Mouse (Mus musculus) adrenal gland (tissue): Measurements from ENCODE around the gene Cdk2ap2.
"Not testable (repeated sequence)": the region's sequence is repeated elsewhere in the genome, so short reads cannot be mapped to it uniquely, and the experiment has no call there.

Experiments used
- intact Hi-C: fragments of 180-260 bp; cut with DNase I; formaldehyde crosslinking; loops from one replicate; pipeline ENCODE4 v1.15.1; 2025
- long read RNA-seq, 2 experiments: library from polyadenylated mRNA; unstranded; transcript quantifications; one replicate each; pipeline ENCODE4 v2.0.0; 2020; ENCODE audit warnings: borderline replicate concordance in 1 of 2; ENCODE audit not compliant: insufficient replicate concordance in 1 of 2

The Cdk2ap2 gene
- long read RNA-seq, experiment 1, transcript Cdk2ap2-201 (4 exons, 1,080 nt) = major isoform, 125 of 157 reads
- long read RNA-seq, experiment 1, transcript Cdk2ap2-202 (4 exons, 1,089 nt) = minor isoform, 17 of 157 reads
- long read RNA-seq, experiment 1, partial matches to known transcripts = 7 of 157 reads
- long read RNA-seq, experiment 1, other reads (novel, unspliced or antisense) = 3 of 157 reads
- long read RNA-seq, experiment 2, transcript Cdk2ap2-201 (4 exons, 1,080 nt) = major isoform, 109 of 145 reads
- long read RNA-seq, experiment 2, transcript Cdk2ap2-202 (4 exons, 1,089 nt) = minor isoform, 15 of 145 reads
- long read RNA-seq, experiment 2, partial matches to known transcripts = 8 of 145 reads
- long read RNA-seq, experiment 2, other reads (novel, unspliced or antisense) = 7 of 145 reads

DNA sequence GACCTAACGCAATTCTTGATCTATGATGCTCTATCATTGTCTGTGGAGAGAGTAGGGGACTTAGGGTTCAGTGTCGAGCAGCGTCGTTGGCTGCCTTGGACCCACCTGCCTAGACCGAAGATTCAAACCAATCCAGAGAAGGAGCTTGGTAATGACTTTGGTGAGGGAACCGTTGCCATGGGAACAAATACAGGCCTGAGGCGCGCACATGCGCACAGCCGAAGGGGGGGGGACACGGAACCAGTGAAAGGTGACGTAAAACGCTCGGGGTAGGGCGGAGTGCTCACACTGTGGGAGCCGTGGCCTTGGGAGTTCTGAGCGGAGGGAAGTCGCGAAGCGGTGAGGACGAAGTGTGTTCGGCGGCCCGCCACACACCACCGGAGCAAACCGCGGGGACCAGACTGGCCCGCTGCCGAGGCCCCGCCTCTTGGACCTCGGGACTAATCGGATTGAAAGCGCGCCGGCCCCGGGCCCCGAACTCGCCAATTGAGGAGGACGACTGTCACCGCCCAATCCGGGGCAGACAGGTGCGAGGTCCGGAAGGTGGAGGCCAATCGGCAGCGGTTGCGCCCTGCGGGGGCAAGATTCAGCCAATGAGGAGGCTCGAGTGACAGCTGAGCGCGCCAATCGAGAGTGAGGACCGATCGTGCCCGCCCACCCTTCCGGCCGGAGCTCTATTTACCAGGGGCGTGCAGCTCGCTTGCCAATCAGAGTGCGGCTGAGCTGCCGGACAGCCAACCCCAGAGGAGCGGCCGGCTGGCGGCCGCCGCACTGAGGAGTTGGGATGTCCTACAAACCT is at the start of gene Cdk2ap2:
Gene Cdk2ap2, plus strand, starts transcription at position 541 of the 799 bp plus-strand sequence.
- intact Hi-C loops = loop anchor here (5.0 kb wide), 1 partner anchor 35 kb away; no protein-coding TSS in a partner anchor

DNA sequence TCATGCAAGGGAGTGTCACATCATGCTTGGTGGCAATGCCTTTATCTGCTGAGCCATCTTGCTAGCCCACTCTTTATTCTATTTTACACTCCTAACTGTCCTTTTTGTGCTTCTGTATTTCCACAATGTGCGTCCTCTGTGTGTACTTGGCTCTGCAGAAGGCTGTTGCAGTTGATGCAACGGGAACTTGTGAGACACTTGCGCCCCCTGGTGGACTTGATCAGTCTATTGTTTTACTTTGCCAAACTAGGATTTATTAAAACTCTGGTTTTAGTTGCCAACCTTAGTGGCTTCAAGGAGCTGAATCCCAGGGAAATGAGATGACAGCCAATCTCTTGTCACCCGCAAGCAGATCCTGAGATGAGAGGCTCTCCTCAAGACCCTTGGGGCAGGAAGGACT is 49.1 kb upstream of the Cdk2ap2 start:
- intact Hi-C loops = loop anchor here (1.0 kb wide), 1 partner anchor 29 kb away; no protein-coding TSS in a partner anchor

DNA sequence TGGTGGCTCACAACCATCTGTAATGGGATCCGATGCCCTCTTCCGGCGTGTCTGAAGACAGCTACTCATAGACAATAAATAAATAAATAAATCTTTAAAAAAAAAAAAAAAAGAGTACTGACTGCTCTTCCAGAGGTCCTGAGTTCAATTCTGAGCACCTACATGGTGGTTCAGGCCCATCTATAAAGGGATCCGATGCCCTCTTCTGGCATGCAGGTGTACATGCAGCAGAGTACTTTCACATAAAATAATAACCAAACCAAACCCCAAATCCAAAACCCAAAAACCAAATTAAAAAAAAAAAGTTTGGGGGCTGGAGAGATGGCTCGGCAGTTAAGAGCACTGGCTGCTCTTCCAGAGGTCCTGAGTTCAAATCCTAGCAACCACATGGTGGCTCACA is 47.9 kb upstream of the Cdk2ap2 start:
- intact Hi-C loops = not testable (repeated sequence)

DNA sequence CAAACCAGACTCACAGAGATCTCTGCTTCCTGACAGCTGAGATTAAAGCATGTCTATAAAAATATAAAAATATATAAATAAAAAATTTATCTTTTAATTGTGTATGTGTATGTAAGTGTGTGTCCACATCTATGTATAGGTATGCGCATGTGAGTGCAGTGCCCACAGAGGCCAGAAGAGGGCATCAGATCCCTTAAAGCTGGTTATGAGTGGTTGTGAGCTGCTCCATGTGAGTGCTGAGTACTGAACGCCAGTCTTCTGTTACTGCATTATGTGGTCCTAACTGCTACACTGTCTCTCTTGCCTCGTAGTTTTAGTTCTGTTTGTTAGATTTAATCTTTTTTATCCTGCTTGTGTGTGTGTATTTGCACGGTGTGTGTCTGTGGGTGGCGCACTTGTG is 46.0 kb upstream of the Cdk2ap2 start:
- intact Hi-C loops = loop anchor here (5.0 kb wide), 1 partner anchor 36 kb away; no protein-coding TSS in a partner anchor

DNA sequence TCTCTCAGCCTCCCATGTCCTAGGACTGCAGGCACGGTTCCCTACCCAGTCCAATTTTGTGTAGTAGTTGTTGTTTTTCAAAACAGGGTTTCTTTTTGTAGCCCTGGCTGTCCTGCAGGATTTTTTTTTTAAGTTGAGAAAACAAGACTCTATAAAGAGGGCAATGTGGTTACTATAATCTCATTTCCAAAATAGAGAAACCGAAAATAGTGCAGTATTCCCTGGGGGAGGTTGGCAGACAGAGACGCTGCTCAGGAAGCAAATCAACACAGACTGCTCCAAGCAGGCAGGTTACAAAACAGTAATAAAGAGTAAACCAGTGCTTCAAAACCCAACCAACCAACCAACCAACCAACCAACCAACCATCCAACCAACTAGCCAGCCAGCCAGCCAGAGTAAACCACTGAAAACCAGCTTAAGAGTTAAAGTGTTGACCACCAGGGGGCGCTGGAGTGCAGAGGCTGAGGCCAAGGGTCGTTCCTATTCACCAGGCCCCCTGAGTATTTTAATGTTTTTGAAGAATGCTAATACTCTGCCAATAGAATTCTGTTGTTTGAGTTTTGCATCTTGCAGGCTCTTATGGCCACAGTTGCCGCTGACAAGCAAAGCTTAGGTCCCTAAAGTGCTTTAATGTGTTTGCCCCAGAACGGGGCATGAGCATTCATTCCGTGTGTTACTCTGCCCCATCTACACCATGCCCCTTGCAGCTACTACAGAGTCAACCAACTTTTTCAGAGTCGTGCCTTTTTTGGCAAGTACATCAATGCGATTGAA is 45.1 kb upstream of the Cdk2ap2 start:
- intact Hi-C loops = loop anchor here (5.0 kb wide), 1 partner anchor 35 kb away; no protein-coding TSS in a partner anchor

DNA sequence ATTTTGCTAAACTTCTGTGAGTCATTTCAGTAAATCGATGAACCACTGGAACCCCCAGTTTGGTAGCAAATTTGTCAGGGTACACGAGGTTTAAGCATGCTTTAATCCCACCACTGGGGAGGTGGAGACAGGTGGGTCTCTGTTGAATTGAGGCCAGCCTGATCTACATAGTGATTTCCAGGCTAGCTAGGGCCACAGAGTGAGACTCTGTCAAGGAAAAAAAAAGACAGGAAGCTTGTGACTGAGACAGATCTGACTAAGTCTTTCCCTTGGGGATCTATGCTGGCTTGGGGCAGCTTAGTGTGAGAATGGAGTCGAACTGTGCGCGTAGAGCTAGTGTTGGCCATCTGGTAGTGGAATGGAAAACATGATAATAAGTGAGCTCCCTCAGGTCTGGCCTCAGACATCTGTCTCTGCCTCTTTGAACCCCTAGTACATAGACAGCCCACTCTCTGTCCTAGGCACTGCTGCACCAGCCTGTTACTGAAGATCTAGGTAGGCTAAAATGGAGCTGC is 44.4 kb upstream of the Cdk2ap2 start:
- intact Hi-C loops = loop anchor here (5.0 kb wide), 1 partner anchor 35 kb away; no protein-coding TSS in a partner anchor

DNA sequence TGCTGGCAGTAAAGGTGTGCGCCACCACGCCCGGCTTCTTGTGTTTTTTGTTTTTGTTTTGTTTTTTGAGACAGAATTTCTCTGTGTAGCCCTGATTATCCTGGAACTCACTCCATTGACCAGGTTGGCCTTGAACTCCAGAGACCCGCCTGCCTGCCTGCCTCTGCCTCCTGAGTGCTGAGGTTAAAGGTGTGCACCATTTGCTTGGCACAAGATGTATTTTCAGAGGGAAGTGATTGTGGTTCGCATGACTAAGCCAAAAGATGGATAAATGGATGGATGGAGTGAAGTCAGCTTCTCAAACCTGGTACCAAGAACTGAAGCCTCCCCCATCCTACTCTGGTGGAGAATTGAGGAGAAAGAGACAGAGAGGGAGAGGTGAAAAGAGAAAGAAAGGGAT is 42.4 kb upstream of the Cdk2ap2 start:
- intact Hi-C loops = loop anchor here (5.0 kb wide), 1 partner anchor 33 kb away; no protein-coding TSS in a partner anchor

DNA sequence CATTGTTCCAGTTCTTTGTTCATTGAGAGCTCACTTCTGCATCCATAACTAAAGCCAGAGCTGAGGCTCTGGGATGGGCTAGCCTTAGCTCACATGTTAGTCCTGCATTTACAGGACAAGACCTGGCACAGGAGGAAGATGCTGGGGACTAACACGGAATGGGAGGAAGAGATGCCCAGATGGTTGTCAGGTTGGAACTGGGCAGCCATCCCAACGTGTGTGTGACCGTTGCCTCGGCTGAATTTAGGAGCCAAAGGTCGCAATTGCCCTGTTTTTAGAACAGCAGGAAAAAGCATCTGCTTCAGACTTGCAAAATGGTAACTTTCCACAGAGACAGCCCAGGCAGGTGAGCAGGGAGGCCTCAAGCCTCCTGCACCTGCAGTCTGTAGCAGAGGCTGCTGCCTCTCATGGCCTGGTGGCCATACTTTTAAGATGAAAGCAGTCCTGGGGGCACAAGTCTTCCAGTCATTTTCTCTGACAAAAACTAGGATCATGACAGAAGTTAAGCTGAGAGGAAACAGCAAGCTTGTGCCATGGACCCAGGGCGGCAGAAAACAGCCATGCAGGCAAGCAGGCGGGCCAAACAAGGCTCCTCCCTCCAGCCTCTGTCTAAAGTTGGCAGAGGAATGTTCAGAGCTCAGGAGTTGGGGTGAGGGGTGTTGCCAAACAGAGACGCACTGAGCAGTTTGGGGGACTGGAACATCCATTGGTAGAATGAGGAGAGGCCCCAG is 41.6 kb upstream of the Cdk2ap2 start:
- intact Hi-C loops = no loop called here

DNA sequence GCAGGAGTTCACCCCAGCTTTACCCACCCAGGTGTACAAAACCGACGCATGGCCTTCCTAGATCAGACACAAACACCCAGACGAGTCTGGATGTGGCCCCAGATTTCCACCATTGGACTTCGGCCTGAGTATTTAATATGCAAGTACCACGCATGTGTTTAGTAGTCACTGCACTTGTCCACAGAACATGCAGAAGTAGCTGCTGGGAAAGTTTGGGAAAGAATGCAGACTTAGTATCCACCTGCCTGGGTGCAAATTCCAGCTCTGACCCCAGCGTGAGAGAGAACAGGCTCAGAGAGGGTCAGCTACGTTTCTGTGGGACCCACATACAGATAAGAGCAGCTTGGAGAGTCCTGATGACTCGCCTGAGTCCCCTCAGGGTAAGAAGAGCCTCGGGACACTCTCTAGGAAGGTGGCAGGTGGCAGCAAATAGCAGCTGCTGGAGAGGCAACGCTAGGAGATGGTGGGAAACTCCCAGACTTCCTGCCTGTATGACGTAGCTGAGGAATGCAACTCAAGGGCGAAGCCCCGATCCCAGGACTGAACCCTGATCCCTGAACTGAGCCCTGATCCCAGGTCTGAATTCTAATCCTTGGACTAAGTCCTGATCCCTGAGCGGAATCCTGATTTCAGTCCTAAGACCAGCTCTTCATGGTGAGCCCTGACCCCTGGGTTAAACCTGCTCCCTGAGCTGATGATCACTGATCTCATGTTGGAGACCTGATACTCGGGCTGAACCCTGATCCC is 40.9 kb upstream of the Cdk2ap2 start:
- intact Hi-C loops = no loop called here

DNA sequence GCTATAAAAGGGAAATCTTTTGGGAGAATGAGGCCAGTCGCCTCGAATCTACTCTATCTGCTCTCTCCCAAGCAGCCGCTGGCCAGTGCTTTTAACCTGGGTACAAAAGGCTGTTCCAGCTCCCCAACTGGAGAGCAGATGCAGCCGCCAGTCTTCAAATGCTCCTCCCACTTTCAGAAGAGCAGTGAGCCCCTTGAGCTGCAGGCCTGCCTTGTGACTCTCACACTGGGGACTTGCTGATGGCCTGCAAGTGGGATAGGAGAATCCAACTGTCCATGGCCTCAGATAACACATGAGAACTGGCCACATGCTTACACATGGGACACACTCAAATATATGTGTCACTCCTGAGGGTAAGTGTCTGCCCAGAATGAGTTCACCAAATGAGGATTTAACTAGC is 40.3 kb upstream of the Cdk2ap2 start:
- intact Hi-C loops = no loop called here

DNA sequence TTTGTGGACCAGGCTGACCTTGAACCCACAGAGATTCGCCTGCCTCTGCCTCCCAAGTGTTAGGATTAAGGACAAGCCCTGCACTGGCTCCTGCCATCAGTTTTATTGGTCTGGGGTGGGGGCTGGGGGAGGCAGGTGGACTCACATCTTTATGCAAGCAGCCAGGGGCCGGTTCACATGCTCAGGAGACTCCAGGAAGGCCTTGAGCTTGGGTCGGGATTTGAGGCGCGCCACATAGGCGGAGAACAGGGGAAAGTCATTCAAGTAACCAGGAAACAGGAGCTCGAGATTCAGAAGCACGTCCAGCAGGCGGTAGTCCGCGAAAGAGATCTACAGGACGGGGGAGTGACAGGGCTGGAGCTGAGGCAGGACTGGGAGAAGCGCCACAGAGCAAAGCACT is 39.6 kb upstream of the Cdk2ap2 start:
- intact Hi-C loops = no loop called here

DNA sequence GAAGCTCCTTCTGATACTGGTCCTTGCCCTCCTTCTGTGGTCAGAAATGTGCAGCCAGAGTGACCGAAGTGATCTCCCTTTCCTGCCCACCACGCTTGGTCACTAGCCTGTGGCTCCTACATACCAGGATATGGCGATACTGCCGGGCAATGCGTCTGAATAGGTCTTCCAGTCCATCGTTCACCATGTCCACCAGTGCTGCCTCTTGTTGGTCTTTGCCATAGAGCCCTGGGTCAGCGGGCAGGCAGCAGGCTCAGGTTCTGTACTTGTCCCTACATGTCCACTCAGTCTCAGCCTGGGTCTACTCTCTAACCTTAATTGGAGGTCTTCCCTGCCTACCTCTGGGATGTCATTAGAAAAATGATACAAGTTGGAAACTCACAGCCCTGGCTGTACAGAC is 39.0 kb upstream of the Cdk2ap2 start:
- intact Hi-C loops = no loop called here

DNA sequence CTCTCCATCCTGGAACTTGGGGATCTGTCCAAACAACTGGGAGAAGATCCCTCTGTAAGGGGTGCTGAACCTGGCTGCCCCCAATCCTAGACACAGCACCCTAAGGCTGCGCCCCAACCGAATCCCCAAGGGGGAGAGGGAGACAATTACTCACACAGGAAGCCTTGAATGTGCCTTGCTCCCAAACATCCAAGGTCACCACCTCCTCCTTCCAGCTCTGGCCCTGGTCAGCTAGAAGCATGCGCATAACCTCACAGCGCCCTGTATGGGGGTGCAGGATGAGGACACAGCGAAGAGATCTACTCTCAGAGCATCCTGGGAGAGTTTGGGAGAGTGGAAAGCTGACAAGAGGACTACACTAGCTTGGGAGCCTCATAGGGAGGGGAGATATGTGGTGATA is 38.4 kb upstream of the Cdk2ap2 start:
- intact Hi-C loops = no loop called here

DNA sequence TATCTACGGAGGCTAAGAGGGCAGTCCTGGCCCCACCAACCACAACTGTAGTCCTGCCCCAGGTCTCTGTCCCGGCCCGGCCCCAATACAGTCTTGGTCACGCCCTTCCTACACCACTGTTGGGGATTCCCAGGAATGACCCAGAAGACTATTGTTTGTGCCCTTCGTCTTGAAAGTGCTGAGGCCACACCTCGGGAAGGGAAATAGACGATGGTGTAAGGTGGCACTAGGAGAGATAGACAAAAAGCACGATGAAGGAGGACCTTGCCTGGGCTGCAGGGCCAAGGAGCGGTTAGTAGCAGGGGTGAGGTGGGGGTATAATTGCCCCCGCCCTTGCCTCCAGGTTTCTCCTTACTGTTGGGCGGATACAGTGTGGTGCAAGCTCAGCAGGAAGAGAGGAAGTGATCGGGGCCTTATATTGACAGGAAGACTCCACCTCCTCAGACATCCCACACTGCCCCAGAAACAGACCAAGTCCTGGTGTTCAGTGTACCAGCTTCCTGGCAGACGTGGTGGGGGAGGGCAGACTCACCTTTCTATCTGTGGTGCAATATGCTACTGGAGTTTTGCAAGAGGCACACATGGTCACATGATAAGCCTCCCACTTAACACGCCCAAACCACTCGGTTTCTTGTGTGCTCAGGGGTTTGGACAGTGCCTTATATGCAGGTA is 37.8 kb upstream of the Cdk2ap2 start, which contains the start of gene Gstp3:
Gene Gstp3, minus strand, starts transcription at position 501 of the 672 bp plus-strand sequence.
- intact Hi-C loops = no loop called here

DNA sequence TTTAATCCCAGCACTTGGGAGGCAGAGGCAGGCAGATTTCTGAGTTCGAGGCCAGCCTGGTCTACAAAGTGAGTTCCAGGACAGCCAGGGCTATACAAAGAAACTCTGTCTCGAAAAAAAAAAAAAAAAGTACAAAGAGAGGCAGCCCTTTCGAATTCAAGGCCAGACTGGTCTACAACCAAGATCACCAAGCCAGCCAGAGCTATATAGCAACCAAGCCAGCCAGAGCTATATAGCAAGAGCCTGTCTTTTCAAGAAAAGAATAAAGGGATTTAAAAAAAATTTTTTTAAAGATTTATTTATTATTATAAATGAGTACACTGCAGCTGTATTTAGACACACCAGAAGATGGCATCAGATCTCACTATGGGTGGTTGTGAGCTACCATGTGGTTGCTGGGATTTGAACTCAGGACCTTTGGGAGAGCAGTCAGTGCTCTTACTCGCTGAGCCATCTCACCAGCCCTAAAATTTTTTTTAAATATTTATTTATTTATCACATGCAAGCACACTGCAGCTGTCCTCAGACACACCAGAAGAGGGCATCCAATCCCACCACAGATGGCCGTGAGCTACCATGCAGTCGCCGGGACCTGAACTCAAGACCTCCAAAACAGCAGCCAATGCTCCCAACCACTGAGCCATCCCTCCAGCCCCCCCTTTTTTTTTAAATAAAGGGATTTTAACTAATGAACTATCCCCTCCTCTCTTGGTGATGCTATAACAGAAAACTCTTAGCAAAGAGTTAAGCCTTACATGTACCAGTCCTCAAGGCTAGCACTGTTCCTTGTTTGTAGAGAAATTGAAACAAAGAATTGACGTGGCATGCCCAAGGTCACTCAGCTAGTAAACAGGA is 36.7 kb upstream of the Cdk2ap2 start:
- intact Hi-C loops = not testable (repeated sequence)

DNA sequence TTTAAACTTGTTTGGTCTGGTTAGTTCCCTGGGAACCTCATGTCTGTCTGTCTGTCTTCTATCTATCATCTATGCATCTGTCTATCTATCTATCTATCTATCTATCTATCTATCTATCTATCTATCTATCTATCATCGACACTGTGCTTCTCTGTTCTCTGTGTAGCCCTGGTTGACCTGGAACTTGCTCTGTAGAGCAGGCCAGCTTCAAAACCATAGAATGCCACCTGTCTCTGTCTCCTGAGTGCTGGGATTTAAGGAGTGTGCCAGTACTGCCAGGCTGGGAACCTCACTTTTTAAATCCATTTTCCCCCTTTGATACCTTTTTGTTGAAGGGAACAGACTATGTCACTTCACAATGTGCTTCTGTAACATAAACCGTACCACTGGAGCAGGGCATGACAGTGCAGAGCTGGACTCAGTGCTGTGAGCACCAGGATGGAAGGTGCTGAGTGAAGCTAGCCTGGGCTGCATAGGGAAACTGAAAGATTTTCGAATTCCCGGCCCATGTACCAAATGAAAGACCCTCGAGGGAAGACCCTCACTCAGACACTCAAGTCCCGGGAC is 36.0 kb upstream of the Cdk2ap2 start:
- intact Hi-C loops = no loop called here

DNA sequence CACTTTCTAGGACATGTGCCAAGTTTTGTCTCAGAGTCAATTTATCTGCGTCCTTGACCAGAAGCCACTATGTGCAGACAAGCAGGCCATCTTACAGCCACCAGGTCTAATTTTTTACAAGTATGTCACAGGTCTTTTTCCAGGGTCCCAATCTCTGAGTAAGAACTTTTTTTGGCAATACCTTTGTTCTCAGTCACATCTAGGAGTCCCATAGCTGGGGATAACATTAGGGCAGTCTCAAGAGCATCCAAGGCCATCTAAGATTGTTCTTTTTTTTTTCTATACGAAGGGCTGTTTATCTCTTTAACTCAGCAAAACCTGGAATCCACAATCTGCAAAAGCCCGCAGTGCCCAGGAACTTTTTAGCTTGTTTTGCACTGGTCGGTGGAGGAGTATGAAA is 33.6 kb upstream of the Cdk2ap2 start:
- intact Hi-C loops = not testable (repeated sequence)

DNA sequence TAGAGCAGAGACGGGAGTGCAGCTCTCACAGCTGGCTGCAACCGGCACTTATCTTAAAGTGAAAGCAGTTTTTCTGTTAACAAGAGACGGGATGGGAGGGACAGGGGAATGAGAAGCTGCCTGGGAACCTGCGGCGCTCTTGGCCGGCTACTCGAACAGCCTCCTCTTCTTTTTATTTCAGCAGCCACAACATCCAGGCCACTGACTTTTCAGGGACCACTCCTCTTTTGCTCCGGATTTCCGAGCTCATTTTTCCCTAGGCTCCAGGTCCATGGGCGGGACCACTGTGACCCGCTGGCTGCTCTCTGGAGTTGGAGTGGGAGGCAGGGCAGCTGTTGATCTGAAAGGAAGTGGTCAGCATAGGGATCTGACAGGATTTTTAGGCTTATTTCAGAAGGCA is 32.5 kb upstream of the Cdk2ap2 start:
- intact Hi-C loops = not testable (repeated sequence)
